Mouse (Mus musculus) mesoderm, embryonic 11.5 days (tissue): Measurements from ENCODE around the gene Tnfsf13b.
A peak's percentile ranks its signal among the peaks of the same experiment; 100 is the strongest.

Experiments
- DNase-seq: peaks from one replicate; pipeline ENCODE4 v3.0.0-alpha.2; 2012; ENCODE audit warnings: low read depth, low spot score

Gene Tnfsf13b

GRCm38 (mm10) chr8:10045743-10046142 is 39.5 kb downstream of the Tnfsf13b start:
- no peak for DNase-seq

GRCm38 (mm10) chr8:10049162-10049561 is 42.9 kb downstream of the Tnfsf13b start:
- no peak for DNase-seq

GRCm38 (mm10) chr8:10051576-10051975 is 45.3 kb downstream of the Tnfsf13b start:
- DNase-seq, result no peak

DNA sequence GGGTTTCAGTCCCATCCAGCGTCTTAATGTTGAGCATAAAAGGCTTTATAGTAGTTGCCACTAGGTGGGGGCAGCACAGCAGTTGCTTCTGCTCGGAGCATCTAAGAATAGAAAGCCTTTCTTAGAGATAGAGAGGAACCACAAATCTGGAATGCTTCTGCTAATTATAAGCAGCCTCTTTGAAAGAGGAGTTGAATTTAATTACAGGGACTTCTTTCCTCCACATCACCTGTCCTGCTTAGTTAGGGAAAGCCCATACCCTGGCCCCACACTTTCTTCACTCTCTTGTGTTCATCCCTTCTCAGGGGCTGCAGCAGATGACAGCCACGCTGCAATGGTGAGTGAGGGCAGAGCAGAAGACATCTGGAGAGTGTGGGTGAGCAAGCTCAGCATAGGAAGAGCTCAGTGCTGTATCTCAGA is 47.3 kb downstream of the Tnfsf13b start:
- peak; percentile 30 for DNase-seq

GRCm38 (mm10) chr8:10061001-10061400 is 54.7 kb downstream of the Tnfsf13b start:
- DNase-seq, result peak; percentile 49

DNA sequence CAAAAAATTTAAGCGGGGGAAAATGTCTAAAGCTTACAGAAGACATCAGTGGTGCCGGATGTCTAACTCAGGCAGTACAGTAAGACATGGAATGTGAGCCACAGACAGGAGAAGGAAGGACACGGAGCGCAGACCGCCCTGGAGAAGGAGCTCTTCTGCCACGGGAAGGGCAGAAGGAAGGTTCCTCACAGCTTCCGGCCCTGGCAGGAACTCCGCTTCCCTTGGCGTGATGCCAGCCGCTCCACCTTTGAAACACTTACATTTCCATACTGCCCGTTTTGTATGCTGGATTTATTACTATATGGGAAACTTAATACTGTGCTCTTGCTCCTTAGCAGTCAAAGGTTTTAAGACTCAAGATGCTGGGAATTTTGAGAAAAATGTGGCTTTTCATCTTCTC is 60.6 kb downstream of the Tnfsf13b start:
- DNase-seq, result no peak

GRCm38 (mm10) chr8:10067775-10068174 is 61.5 kb downstream of the Tnfsf13b start:
- no peak for DNase-seq

DNA sequence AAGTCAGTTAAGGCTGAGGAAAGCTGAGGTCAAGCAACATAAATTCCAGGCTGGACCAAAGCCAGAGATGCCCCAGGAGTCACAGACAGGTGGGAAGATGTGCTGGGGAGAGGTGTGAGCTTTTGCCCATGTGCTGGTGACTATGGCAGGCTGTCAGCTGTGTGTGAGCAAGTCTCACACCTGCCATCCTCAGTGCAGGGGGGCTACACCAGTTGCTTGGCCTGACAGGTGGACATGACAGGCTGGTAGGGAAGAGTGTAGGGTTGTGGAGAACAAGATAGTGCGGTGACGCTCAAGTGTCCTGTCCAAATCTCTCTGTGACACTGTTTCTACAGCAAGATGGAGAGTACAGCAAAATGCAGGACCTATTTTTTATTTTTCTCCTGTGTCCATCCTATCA is 66.1 kb downstream of the Tnfsf13b start:
- no peak for DNase-seq
